Mouse (Mus musculus): ENCODE measurements around the gene Edar.
"Not testable (repeated sequence)": the region's sequence is repeated elsewhere in the genome, so short reads cannot be mapped to it uniquely, and the experiment has no call there.

Edar gene

GRCm38 (mm10) chr10:58675533-58675932, at the start of gene Edar:
Gene Edar (minus strand): TSS chr10:58675654.
- in situ Hi-C loops (cut with MboI; ENCODE audit: low sequenced_read_pairs), result no loop called here

- in situ Hi-C loops (cut with MboI; ENCODE audit: low sequenced_read_pairs), result not testable (repeated sequence)
Measured at GRCm38 (mm10) chr10:58718110-58718509, 42.7 kb upstream of the Edar start, which contains the start of gene Gm17542. Gene Gm17542 (minus strand): TSS chr10:58718210.

- in situ Hi-C loops (cut with MboI; ENCODE audit: low sequenced_read_pairs), result no loop called here
Measured at GRCm38 (mm10) chr10:58714789-58715148, 39.3 kb upstream of the Edar start.

- in situ Hi-C loops (cut with MboI; ENCODE audit: low sequenced_read_pairs), result no loop called here
Measured at GRCm38 (mm10) chr10:58713855-58714788, 38.7 kb upstream of the Edar start.

- in situ Hi-C loops (cut with MboI; ENCODE audit: low sequenced_read_pairs), result no loop called here
Measured at GRCm38 (mm10) chr10:58713225-58713624, 37.8 kb upstream of the Edar start.

GRCm38 (mm10) chr10:58709021-58709420, 33.6 kb upstream of the Edar start:
- in situ Hi-C loops (cut with MboI; ENCODE audit: low sequenced_read_pairs), result no loop called here

- in situ Hi-C loops (cut with MboI; ENCODE audit: low sequenced_read_pairs), result no loop called here
Measured at GRCm38 (mm10) chr10:58700578-58700977, 25.1 kb upstream of the Edar start.

- in situ Hi-C loops (cut with MboI; ENCODE audit: low sequenced_read_pairs), result no loop called here
Measured at GRCm38 (mm10) chr10:58700160-58700559, 24.7 kb upstream of the Edar start.

- in situ Hi-C loops (cut with MboI; ENCODE audit: low sequenced_read_pairs), result no loop called here
Measured at GRCm38 (mm10) chr10:58698955-58699354, 23.5 kb upstream of the Edar start.

GRCm38 (mm10) chr10:58691051-58691450, 15.6 kb upstream of the Edar start:
- in situ Hi-C loops (cut with MboI; ENCODE audit: low sequenced_read_pairs), result no loop called here

- in situ Hi-C loops (cut with MboI; ENCODE audit: low sequenced_read_pairs), result no loop called here
Measured at GRCm38 (mm10) chr10:58679298-58679697, 3.8 kb upstream of the Edar start.

- in situ Hi-C loops (cut with MboI; ENCODE audit: low sequenced_read_pairs), result no loop called here
Measured at GRCm38 (mm10) chr10:58673278-58674061, 2.0 kb downstream of the Edar start.

GRCm38 (mm10) chr10:58672557-58673277, 2.7 kb downstream of the Edar start:
- in situ Hi-C loops (cut with MboI; ENCODE audit: low sequenced_read_pairs), result no loop called here

- in situ Hi-C loops (cut with MboI; ENCODE audit: low sequenced_read_pairs), result no loop called here
Measured at GRCm38 (mm10) chr10:58663868-58664267, 11.6 kb downstream of the Edar start.

GRCm38 (mm10) chr10:58663417-58663816, 12.0 kb downstream of the Edar start:
- in situ Hi-C loops (cut with MboI; ENCODE audit: low sequenced_read_pairs), result no loop called here

GRCm38 (mm10) chr10:58659268-58659986, 16.0 kb downstream of the Edar start:
- in situ Hi-C loops (cut with MboI; ENCODE audit: low sequenced_read_pairs), result no loop called here

- in situ Hi-C loops (cut with MboI; ENCODE audit: low sequenced_read_pairs), result no loop called here
Measured at GRCm38 (mm10) chr10:58657731-58658130, 17.7 kb downstream of the Edar start.

GRCm38 (mm10) chr10:58653679-58654078, 21.8 kb downstream of the Edar start:
- in situ Hi-C loops (cut with MboI; ENCODE audit: low sequenced_read_pairs), result no loop called here

GRCm38 (mm10) chr10:58652418-58653394, 22.7 kb downstream of the Edar start:
- in situ Hi-C loops (cut with MboI; ENCODE audit: low sequenced_read_pairs), result no loop called here

All from CH12F3 (cell line).